Mouse (Mus musculus): ENCODE data around the gene Usb1.
A peak's percentile ranks its signal among the peaks of the same experiment; 100 is the strongest.

GRCm38 (mm10) chr8:95332437-95333199 is 534 bp downstream of the Usb1 start:
- peak; percentile 4; the same call in 1 of the 2 replicates for TF ChIP-seq EP300 (IDR thresholded peaks at IDR 0.05; ENCODE audit: low read depth)
- no peak for TF ChIP-seq CTCF (IDR thresholded peaks at IDR 0.05; ENCODE audit: low read depth)

Measured in liver, postnatal 0 days (tissue).